Mouse (Mus musculus): Measurements from ENCODE around the gene St3gal5.
"Not testable (repeated sequence)": the region's sequence is repeated elsewhere in the genome, so short reads cannot be mapped to it uniquely, and the experiment has no call there.

St3gal5 gene

GRCm38 (mm10) chr6:72097181-72097995 is at the start of gene St3gal5:
Gene St3gal5 (plus strand): TSS chr6:72097592.
- DNase-seq, result peak; percentile 96

GRCm38 (mm10) chr6:72048643-72049042 is 48.7 kb upstream of the St3gal5 start:
- no peak for DNase-seq

- DNase-seq, result no peak
Measured at GRCm38 (mm10) chr6:72049941-72050340, 47.5 kb upstream of the St3gal5 start.

GRCm38 (mm10) chr6:72050827-72051226 is 46.6 kb upstream of the St3gal5 start:
- no peak for DNase-seq

GRCm38 (mm10) chr6:72051247-72051646 is 46.1 kb upstream of the St3gal5 start:
- no peak for DNase-seq

GRCm38 (mm10) chr6:72051757-72052156 is 45.6 kb upstream of the St3gal5 start:
- DNase-seq, result no peak

- no peak for DNase-seq
Measured at GRCm38 (mm10) chr6:72056548-72056947, 40.8 kb upstream of the St3gal5 start.

- DNase-seq, result no peak
Measured at GRCm38 (mm10) chr6:72058398-72058889, 38.9 kb upstream of the St3gal5 start.

- not testable (repeated sequence) for DNase-seq
Measured at GRCm38 (mm10) chr6:72060677-72061076, 36.7 kb upstream of the St3gal5 start.

GRCm38 (mm10) chr6:72063718-72064117 is 33.7 kb upstream of the St3gal5 start:
- no peak for DNase-seq

- DNase-seq, result no peak
Measured at GRCm38 (mm10) chr6:72065988-72066387, 31.4 kb upstream of the St3gal5 start.

GRCm38 (mm10) chr6:72068436-72068835 is 29.0 kb upstream of the St3gal5 start:
- DNase-seq, result no peak

GRCm38 (mm10) chr6:72071281-72071870 is 26.0 kb upstream of the St3gal5 start:
- DNase-seq, result no peak

- DNase-seq, result no peak
Measured at GRCm38 (mm10) chr6:72073781-72074180, 23.6 kb upstream of the St3gal5 start.

GRCm38 (mm10) chr6:72076512-72076911 is 20.9 kb upstream of the St3gal5 start:
- no peak for DNase-seq

- no peak for DNase-seq
Measured at GRCm38 (mm10) chr6:72078178-72078577, 19.2 kb upstream of the St3gal5 start.

GRCm38 (mm10) chr6:72081318-72082024 is 15.9 kb upstream of the St3gal5 start:
- no peak for DNase-seq

GRCm38 (mm10) chr6:72087402-72087801 is 10.0 kb upstream of the St3gal5 start:
- no peak for DNase-seq

GRCm38 (mm10) chr6:72089865-72090264 is 7.5 kb upstream of the St3gal5 start:
- DNase-seq, result no peak

- peak; percentile 55 for DNase-seq
Measured at GRCm38 (mm10) chr6:72091007-72091406, 6.4 kb upstream of the St3gal5 start.

- DNase-seq, result no peak
Measured at GRCm38 (mm10) chr6:72093121-72093520, 4.3 kb upstream of the St3gal5 start.

GRCm38 (mm10) chr6:72096217-72096616 is 1.2 kb upstream of the St3gal5 start:
- no peak for DNase-seq

GRCm38 (mm10) chr6:72096669-72097068 is 723 bp upstream of the St3gal5 start:
- no peak for DNase-seq

Data from embryo, embryonic 11 days (tissue).